Mouse (Mus musculus) kidney, adult 18-20 months (tissue): ENCODE measurements around the gene Adat1.

Source experiments
- DNase-seq: peaks from one replicate; pipeline ENCODE4 v3.0.0; 2021

Adat1 gene

GRCm38 (mm10) chr8:111937184-111937583 is 54.9 kb downstream of the Adat1 start:
- no peak for DNase-seq

DNA sequence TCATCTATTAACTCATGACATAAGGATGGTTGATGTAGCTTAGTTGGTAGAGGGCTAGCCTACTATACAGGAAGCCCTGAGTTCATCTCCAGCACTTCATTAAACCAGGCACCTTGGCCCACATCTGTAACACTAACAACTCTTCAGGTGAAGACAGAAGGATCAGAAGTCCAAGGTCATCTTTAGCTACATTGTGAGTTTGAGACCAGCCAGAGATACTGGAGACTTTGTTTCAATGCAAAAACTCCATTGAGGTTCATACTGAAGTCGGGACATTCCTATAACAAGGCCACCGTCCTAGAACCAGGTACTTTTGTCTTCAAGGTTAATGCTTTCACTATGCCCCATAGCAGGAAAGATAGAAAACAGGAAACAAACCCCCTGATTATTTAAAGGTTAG is 57.9 kb downstream of the Adat1 start:
- no peak for DNase-seq

GRCm38 (mm10) chr8:111933348-111934076 is 58.6 kb downstream of the Adat1 start, which contains the start of gene Tmem231:
Tmem231 (minus strand) TSS chr8:111933881.
- peak; percentile 89 for DNase-seq

- DNase-seq: peak; percentile 73
These were observed 59.3 kb downstream of the Adat1 start for GRCm38 (mm10) chr8:111932580-111933336.

- no peak for DNase-seq
These were observed 60.4 kb downstream of the Adat1 start for GRCm38 (mm10) chr8:111931721-111932120.

DNA sequence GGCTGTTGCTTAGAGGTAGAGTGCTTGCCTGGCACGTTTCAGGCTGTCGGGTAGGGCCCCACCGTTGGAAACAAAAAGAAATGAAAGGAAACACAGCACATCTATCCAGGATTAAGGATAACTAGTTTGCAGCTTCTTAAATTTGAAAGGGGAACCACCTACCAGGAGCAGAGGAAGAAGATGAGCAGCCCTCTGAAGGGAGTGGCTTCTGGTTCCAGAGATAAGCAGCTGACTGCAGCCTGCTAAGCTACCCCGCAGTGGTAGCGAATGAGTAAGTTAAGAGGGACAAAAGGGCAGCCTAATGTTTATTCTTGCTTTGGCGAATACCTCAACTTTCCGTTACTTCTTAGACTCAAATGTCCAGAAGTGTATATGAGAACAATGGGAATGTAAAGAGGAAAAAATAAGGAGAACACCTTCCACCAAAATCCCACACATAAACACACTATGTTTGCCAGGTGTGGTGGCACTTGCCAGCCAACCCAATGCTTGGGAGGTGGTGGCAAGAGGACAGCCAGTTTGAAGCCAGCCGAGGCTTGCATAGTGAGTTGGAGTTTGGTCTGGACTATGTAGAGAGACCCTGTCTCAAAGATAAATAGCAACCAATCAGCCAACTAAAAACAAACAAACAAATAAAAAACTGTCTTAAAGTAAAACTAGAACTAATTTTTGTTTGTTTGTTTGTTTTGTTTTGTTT is 62.3 kb downstream of the Adat1 start:
- DNase-seq: no peak

- no peak for DNase-seq
These were observed 67.1 kb downstream of the Adat1 start for GRCm38 (mm10) chr8:111924976-111925375.

- DNase-seq: peak; percentile 31
These were observed 68.7 kb downstream of the Adat1 start for GRCm38 (mm10) chr8:111923383-111923804.

- no peak for DNase-seq
These were observed 71.1 kb downstream of the Adat1 start for GRCm38 (mm10) chr8:111920971-111921370.

GRCm38 (mm10) chr8:111919663-111920062 is 72.4 kb downstream of the Adat1 start:
- DNase-seq: no peak
